21 mouse cellular contexts compared by ENCODE assay signal in the genomic region with DNA sequence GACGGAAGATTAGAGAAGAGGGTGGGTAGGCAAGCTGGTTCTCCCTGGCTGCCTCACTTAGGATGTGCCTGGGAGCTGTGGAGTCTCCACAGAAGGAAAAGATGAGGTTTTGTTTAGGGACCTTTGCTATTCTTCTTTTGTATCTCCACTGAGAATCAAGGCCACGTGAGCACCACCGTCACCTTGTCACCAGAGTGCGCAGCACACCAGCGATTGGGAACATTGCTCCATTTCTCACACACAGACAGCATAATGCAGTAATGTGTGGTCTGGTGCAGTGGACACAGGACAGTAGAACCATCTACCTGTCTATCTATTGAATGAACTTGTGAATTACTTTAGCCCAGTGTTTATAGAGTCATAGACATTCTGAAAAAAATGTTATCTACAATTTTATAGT.
A peak's percentile ranks its signal among the peaks of the same experiment; 100 is the strongest.
DNase-seq lines count a peak whose midpoint lies in the region; ATAC-seq and TF ChIP-seq lines count a peak whose summit lies in the region.
"Had no signal": no experiment of that assay in that cellular context is flagged by ENCODE, and none has a peak within 500 bp of the region (broad histone marks: within the 10 kb centered on the region; RNA-seq: fewer than 3 reads in every experiment).

No protein-coding gene starts in this region.

- TF ChIP-seq CTCF in kidney, adult 2 months (conservative IDR thresholded peaks at IDR 0.05; ENCODE audit: insufficient read depth, insufficient read length, low read depth, low read length), result peak; percentile 46; the same call in 1 of the 2 replicates
- peak; percentile 24 for TF ChIP-seq CTCF in midbrain, postnatal 0 days (IDR thresholded peaks at IDR 0.05)
- TF ChIP-seq CTCF in small intestine, adult 2 months (IDR thresholded peaks at IDR 0.05; ENCODE audit: extremely low read depth, insufficient read length, insufficient replicate concordance, low read depth, low read length), result peak; percentile 30; the same call in 1 of the 2 replicates

- ATAC-seq in CD4-positive, CD25-positive, alpha-beta regulatory T cell, adult 4 months, result no peak
- no peak for ATAC-seq in midbrain, postnatal 0 days (ENCODE audit: low FRiP score)
- ATAC-seq in midbrain, embryonic 16.5 days, result no peak
- ATAC-seq: intestine, embryonic 16.5 days had no signal

- no peak overlapping the region for H3K4me3 ChIP-seq in kidney, adult 2 months (ENCODE audit: insufficient read depth, low read depth, low read length)
- no peak overlapping the region for H3K4me3 ChIP-seq in midbrain, postnatal 0 days (ENCODE audit: low read depth, low read length)
- H3K4me3 ChIP-seq in midbrain, embryonic 16.5 days (ENCODE audit: low read depth, low read length), result no peak overlapping the region
- H3K4me3 ChIP-seq in small intestine, adult 2 months (ENCODE audit: low read depth, low read length), result no peak overlapping the region
- H3K4me3 ChIP-seq: embryonic facial prominence, embryonic 12.5 days; hindbrain, embryonic 12.5 days; lung, embryonic 15.5 days; megakaryocyte, embryonic 14.5 days; neural tube, embryonic 12.5 days had no signal

- 81% methylated on average over 5 of the region's 5 CpGs for WGBS in kidney, adult 2 months
- 80% methylated on average over 5 of the region's 5 CpGs for WGBS in midbrain, postnatal 0 days
- 73% methylated on average over 5 of the region's 5 CpGs for WGBS in midbrain, embryonic 16.5 days
- WGBS in small intestine, adult 2 months, result 76% methylated on average over 5 of the region's 5 CpGs

- no peak overlapping the region for H3K4me2 ChIP-seq in midbrain, postnatal 0 days (ENCODE audit: low read depth, low read length, poor library complexity, severe bottlenecking)
- H3K4me2 ChIP-seq in midbrain, embryonic 16.5 days (ENCODE audit: low read length), result no peak overlapping the region
- H3K4me2 ChIP-seq: embryonic facial prominence, embryonic 12.5 days; hindbrain, embryonic 12.5 days; lung, embryonic 15.5 days; neural tube, embryonic 12.5 days had no signal

- no peak for TF ChIP-seq POLR2A in kidney, adult 2 months (IDR thresholded peaks at IDR 0.05; ENCODE audit: low read depth, low read length)
- no peak for TF ChIP-seq POLR2A in small intestine, adult 2 months (IDR thresholded peaks at IDR 0.05; ENCODE audit: low read depth, low read length)

- no peaks in the 10 kb centered on the region for H3K36me3 ChIP-seq in kidney, adult 2 months (ENCODE audit: control insufficient read depth, insufficient read depth, low read length)
- no peaks in the 10 kb centered on the region for H3K36me3 ChIP-seq in midbrain, postnatal 0 days (ENCODE audit: insufficient read depth, low read length)
- H3K36me3 ChIP-seq in midbrain, embryonic 16.5 days (ENCODE audit: control insufficient read depth, insufficient read depth, low read length), result no peaks in the 10 kb centered on the region
- H3K36me3 ChIP-seq in small intestine, adult 2 months (ENCODE audit: control insufficient read depth, insufficient read depth, low read length), result no peaks in the 10 kb centered on the region
- H3K36me3 ChIP-seq: embryonic facial prominence, embryonic 12.5 days; hindbrain, embryonic 12.5 days; lung, embryonic 15.5 days; neural tube, embryonic 12.5 days had no signal

- H3K4me1 ChIP-seq in kidney, adult 2 months (ENCODE audit: control insufficient read depth, insufficient read depth, low read length), result no peaks in the 10 kb centered on the region
- peaks cover 4% of the 10 kb centered on the region; the same call in 1 of the 2 replicates for H3K4me1 ChIP-seq in midbrain, postnatal 0 days (ENCODE audit: insufficient read depth, low read length)
- H3K4me1 ChIP-seq in midbrain, embryonic 16.5 days (ENCODE audit: control insufficient read depth, insufficient read depth, low read length), result peaks cover 19% of the 10 kb centered on the region
- no peaks in the 10 kb centered on the region for H3K4me1 ChIP-seq in small intestine, adult 2 months (ENCODE audit: control insufficient read depth, insufficient read depth, insufficient read length, low read length)

- peak; percentile 16 for DNase-seq in CD4-positive, CD25-positive, alpha-beta regulatory T cell, adult 2 months (ENCODE audit: low read depth, low spot score)
- no peak for DNase-seq in kidney, adult 2 months
- DNase-seq in kidney, adult 11 months, result no peak
- DNase-seq in midbrain, postnatal 0 days (ENCODE audit: low spot score), result no peak
- DNase-seq in frontal cortex, postnatal 10 days (ENCODE audit: low spot score in 2 of 2), result no peak
- DNase-seq: adrenal gland, postnatal 36 days; cerebellum, postnatal 36 days; gastrocnemius, postnatal 14 days; heart, postnatal 10 days; kidney, postnatal 25 days; right cerebral cortex, postnatal 25 days; thymus, adult 18-20 months had no signal

- no peaks in the 10 kb centered on the region for H3K27me3 ChIP-seq in kidney, adult 2 months (replicated peaks; ENCODE audit: control insufficient read depth, insufficient read depth, low read length)
- H3K27me3 ChIP-seq in midbrain, postnatal 0 days (ENCODE audit: insufficient read depth, low read length), result no peaks in the 10 kb centered on the region
- no peaks in the 10 kb centered on the region for H3K27me3 ChIP-seq in midbrain, embryonic 16.5 days (ENCODE audit: control insufficient read depth, insufficient read depth, low read depth, low read length)
- no peaks in the 10 kb centered on the region for H3K27me3 ChIP-seq in small intestine, adult 2 months (ENCODE audit: control insufficient read depth, insufficient read depth, low read length)
- H3K27me3 ChIP-seq: embryonic facial prominence, embryonic 12.5 days; hindbrain, embryonic 12.5 days; lung, embryonic 15.5 days; neural tube, embryonic 12.5 days had no signal

- no peak overlapping the region for H3K27ac ChIP-seq in kidney, adult 2 months (ENCODE audit: insufficient read depth, low read depth, low read length)
- no peak overlapping the region for H3K27ac ChIP-seq in midbrain, postnatal 0 days (ENCODE audit: low read depth, low read length)
- H3K27ac ChIP-seq in midbrain, embryonic 16.5 days (ENCODE audit: low read length), result no peak overlapping the region
- H3K27ac ChIP-seq in small intestine, adult 2 months (ENCODE audit: insufficient read depth, low read depth, low read length), result no peak overlapping the region
- H3K27ac ChIP-seq: embryonic facial prominence, embryonic 12.5 days; hindbrain, embryonic 12.5 days; lung, embryonic 15.5 days; neural tube, embryonic 12.5 days had no signal

- no peak overlapping the region for H3K9ac ChIP-seq in midbrain, postnatal 0 days (replicated peaks; ENCODE audit: low read length, poor library complexity, severe bottlenecking)
- no peak overlapping the region for H3K9ac ChIP-seq in midbrain, embryonic 16.5 days (ENCODE audit: low read depth, low read length)
- H3K9ac ChIP-seq: embryonic facial prominence, embryonic 12.5 days; hindbrain, embryonic 12.5 days; lung, embryonic 15.5 days; neural tube, embryonic 12.5 days had no signal

- no peaks in the 10 kb centered on the region for H3K9me3 ChIP-seq in midbrain, postnatal 0 days (ENCODE audit: low read length)
- H3K9me3 ChIP-seq in midbrain, embryonic 16.5 days (replicated peaks; ENCODE audit: control insufficient read depth, low read length, poor library complexity, severe bottlenecking), result no peaks in the 10 kb centered on the region
- H3K9me3 ChIP-seq: embryonic facial prominence, embryonic 12.5 days; hindbrain, embryonic 12.5 days; lung, embryonic 15.5 days; megakaryocyte, embryonic 14.5 days; neural tube, embryonic 12.5 days had no signal
